Mouse (Mus musculus) heart, embryonic 10.5 days (tissue): ENCODE measurements around the gene Ankrd13a. TPM values are rescaled to one million over a fixed set of nuclear protein-coding genes. Genes with fewer than 3 reads are reported as not detected.

Source experiments
- DNase-seq: peaks from one replicate; pipeline ENCODE4 v3.0.0-alpha.2; 2017; ENCODE audit warnings: low spot score
- H3K27ac ChIP-seq: fragments of 300-500 bp; sonication (generic); 2 replicates; pipeline ENCODE4 v1.5.1; 2016; ENCODE audit warnings: mild to moderate bottlenecking
- H3K27me3 ChIP-seq: fragments of 300-500 bp; sonication (generic); 2 replicates; pipeline ENCODE4 v1.6.1; 2016; ENCODE audit warnings: mild to moderate bottlenecking; ENCODE audit not compliant: poor library complexity, insufficient read depth, severe bottlenecking
- H3K36me3 ChIP-seq: fragments of 300-500 bp; sonication (generic); 2 replicates; pipeline ENCODE4 v1.6.1; 2016; ENCODE audit warnings: mild to moderate bottlenecking, moderate library complexity
- H3K4me1 ChIP-seq: fragments of 300-500 bp; sonication (generic); 2 replicates; pipeline ENCODE4 v1.6.1; 2016; ENCODE audit warnings: mild to moderate bottlenecking
- H3K4me3 ChIP-seq: fragments of 300-500 bp; sonication (generic); 2 replicates; pipeline ENCODE4 v1.5.1; 2016; ENCODE audit warnings: mild to moderate bottlenecking, moderate library complexity
- H3K9me3 ChIP-seq: fragments of 300-500 bp; sonication (generic); 2 replicates; pipeline ENCODE4 v1.6.1; 2016; ENCODE audit warnings: mild to moderate bottlenecking, moderate library complexity
- WGBS: fragments of 180-500 bp; shearing (Covaris S2); methylation state at CpG from one replicate; pipeline ENCODE4 v1.1.7; 2016; 5-methylcytosine and 5-hydroxymethylcytosine counted together
- polyA plus RNA-seq: library from polyadenylated mRNA; unstranded; fragments of >200 nt; fragmentation: Nextera tagmentation; extraction: Ambion mirVana; gene quantifications from 2 replicates; pipeline ENCODE4 v1.2.1, GENCODE M21; 2016

Gene Ankrd13a
- polyA plus RNA-seq, 1 experiment from 2014 or later, result 41.2 TPM

- no peak overlapping the region for H3K27ac ChIP-seq
- H3K4me1 ChIP-seq, result peaks cover 8% of the 10 kb centered on the region; the same call in 1 of the 2 replicates
- H3K36me3 ChIP-seq, result peaks cover 89% of the 10 kb centered on the region
- H3K4me3 ChIP-seq, result no peak overlapping the region
- no peak for DNase-seq
- H3K9me3 ChIP-seq, result no peaks in the 10 kb centered on the region
- no peaks in the 10 kb centered on the region for H3K27me3 ChIP-seq
- 83% methylated on average over 5 of the region's 5 CpGs for WGBS
Observed at GRCm38 (mm10) chr5:114745581-114745980, 28.9 kb upstream of the Ankrd13a start.

DNA sequence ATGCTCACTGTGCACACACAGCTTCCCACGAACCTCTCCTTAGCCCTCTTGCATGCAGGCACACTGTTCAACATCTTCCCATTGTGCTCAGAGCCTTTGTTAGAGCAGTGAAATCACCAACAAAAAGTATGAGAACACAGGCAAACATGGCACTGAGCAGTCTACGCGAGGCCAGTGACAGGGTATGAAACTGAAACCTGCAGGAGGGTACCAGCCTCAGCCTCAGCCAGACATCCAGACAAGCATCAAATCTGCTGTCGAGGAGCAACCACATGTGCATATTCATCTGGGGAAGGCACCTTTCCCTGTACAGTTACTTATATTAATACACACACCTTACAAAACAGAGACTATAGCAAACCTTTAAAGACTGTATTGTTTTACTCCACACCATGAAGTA lies 27.6 kb upstream of the Ankrd13a start:
- DNase-seq, result no peak
- 80% methylated on average over 4 of the region's 4 CpGs for WGBS
- Histone ChIP-seq H3K27me3 (no peaks in the 10 kb centered on the region), H3K27ac (no peak overlapping the region), H3K4me3 (no peak overlapping the region), H3K9me3 (no peaks in the 10 kb centered on the region), H3K4me1 (0 out of 2 replicates have a peak, but pooled peaks cover 5% of the 10 kb centered on the region), H3K36me3 (peaks cover 89% of the 10 kb centered on the region)

GRCm38 (mm10) chr5:114747521-114747920 lies 27.0 kb upstream of the Ankrd13a start:
- H3K36me3 ChIP-seq, result peaks cover 89% of the 10 kb centered on the region
- H3K4me1 ChIP-seq, result 0 out of 2 replicates have a peak, but pooled peaks cover 5% of the 10 kb centered on the region
- no peaks in the 10 kb centered on the region for H3K27me3 ChIP-seq
- no peaks in the 10 kb centered on the region for H3K9me3 ChIP-seq
- DNase-seq, result no peak
- H3K4me3 ChIP-seq, result no peak overlapping the region
- 88% methylated on average over 5 of the region's 5 CpGs for WGBS
- H3K27ac ChIP-seq, result no peak overlapping the region

DNA sequence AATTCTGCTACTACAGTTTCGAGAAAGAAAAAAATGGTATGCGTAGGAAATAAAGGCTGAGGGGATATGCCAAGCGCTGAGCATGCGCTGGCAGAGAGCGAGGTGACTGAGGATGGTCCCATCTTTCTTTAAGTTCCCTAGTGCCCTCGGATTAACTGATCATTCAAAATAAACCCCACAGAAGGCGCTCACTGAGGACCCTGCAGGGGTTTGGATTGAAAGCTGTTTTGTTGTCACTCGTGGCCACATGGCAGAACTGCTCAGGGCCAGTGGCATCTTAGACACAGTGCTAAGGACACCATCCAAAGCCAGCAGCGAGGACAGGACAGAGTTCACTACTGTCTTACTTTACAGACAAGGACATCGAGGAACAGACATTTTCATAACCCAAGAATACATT lies 24.2 kb upstream of the Ankrd13a start:
- H3K9me3 ChIP-seq, result no peaks in the 10 kb centered on the region
- H3K4me3 ChIP-seq, result no peak overlapping the region
- no peak for DNase-seq
- no peaks in the 10 kb centered on the region for H3K27me3 ChIP-seq
- H3K36me3 ChIP-seq, result peaks cover 88% of the 10 kb centered on the region
- WGBS, result 91% methylated on average over 10 of the region's 10 CpGs
- H3K4me1 ChIP-seq, result no peaks in the 10 kb centered on the region
- H3K27ac ChIP-seq, result no peak overlapping the region

GRCm38 (mm10) chr5:114752397-114752796 lies 22.1 kb upstream of the Ankrd13a start:
- Histone ChIP-seq H3K9me3 (no peaks in the 10 kb centered on the region), H3K27ac (no peak overlapping the region), H3K36me3 (peaks cover 88% of the 10 kb centered on the region), H3K27me3 (no peaks in the 10 kb centered on the region), H3K4me3 (no peak overlapping the region), H3K4me1 (no peaks in the 10 kb centered on the region)
- DNase-seq, result no peak
- 88% methylated on average over 10 of the region's 10 CpGs for WGBS

- Histone ChIP-seq H3K4me3 (no peak overlapping the region), H3K4me1 (no peaks in the 10 kb centered on the region), H3K27me3 (no peaks in the 10 kb centered on the region), H3K27ac (no peak overlapping the region), H3K36me3 (peaks cover 83% of the 10 kb centered on the region), H3K9me3 (no peaks in the 10 kb centered on the region)
- DNase-seq, result no peak
- 93% methylated on average over 12 of the region's 12 CpGs for WGBS
Observed at GRCm38 (mm10) chr5:114753384-114753783, 21.1 kb upstream of the Ankrd13a start.

DNA sequence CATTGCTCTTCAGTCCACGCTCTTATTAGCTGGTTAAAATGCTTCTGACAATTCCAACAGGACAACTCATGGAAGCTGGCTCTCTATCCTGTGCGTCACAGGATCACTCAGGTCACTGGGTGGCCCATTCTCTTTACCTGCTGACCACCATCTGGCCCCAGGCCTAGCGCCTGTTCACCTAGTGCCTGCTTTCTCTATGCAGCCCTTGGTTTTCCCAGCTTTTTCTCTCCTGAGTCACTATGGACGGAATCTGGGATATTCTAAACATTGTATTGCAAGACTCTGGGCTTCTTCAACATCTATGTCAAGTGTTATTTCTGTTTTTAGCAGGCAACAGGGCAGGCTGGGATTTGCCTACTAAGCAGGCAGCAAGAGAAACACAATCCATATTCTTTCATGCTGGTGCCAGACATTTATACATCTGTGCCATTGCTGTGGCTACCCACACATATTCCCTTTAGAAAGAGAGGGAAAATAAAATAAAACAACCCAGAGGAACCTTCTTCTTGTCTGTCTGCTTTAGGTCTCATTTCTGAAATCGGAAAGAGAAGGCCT lies 14.9 kb upstream of the Ankrd13a start:
- Histone ChIP-seq H3K4me3 (no peak overlapping the region), H3K27me3 (no peaks in the 10 kb centered on the region), H3K4me1 (peaks cover 15% of the 10 kb centered on the region; the same call in 1 of the 2 replicates), H3K9me3 (no peaks in the 10 kb centered on the region), H3K36me3 (peaks cover 79% of the 10 kb centered on the region), H3K27ac (no peak overlapping the region)
- 89% methylated on average over 5 of the region's 5 CpGs for WGBS
- DNase-seq, result no peak

DNA sequence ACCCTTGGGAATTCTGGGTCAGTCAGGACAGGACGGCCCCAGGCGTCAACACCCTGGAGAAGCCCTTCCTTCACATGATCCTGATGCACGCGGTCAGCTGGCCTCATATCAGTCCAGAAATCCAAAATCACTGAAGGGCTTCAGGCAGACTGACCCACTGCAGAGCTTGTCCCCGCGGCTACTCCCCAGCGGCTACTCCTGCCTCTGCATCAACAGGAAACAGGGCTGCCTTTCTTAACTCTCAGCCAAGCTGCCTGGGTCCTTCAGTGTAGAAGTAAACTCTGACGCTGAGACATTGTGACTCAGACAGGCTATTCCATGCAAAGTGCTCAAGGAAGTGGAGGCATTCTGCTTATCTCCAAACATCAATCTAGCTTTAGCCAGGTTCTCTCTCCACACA lies 12.5 kb upstream of the Ankrd13a start:
- peaks cover 76% of the 10 kb centered on the region for H3K36me3 ChIP-seq
- no peak for DNase-seq
- peaks cover 23% of the 10 kb centered on the region for H3K4me1 ChIP-seq
- H3K9me3 ChIP-seq, result no peaks in the 10 kb centered on the region
- no peak overlapping the region for H3K27ac ChIP-seq
- 52% methylated on average over 8 of the region's 8 CpGs for WGBS
- H3K27me3 ChIP-seq, result no peaks in the 10 kb centered on the region
- no peak overlapping the region for H3K4me3 ChIP-seq

DNA sequence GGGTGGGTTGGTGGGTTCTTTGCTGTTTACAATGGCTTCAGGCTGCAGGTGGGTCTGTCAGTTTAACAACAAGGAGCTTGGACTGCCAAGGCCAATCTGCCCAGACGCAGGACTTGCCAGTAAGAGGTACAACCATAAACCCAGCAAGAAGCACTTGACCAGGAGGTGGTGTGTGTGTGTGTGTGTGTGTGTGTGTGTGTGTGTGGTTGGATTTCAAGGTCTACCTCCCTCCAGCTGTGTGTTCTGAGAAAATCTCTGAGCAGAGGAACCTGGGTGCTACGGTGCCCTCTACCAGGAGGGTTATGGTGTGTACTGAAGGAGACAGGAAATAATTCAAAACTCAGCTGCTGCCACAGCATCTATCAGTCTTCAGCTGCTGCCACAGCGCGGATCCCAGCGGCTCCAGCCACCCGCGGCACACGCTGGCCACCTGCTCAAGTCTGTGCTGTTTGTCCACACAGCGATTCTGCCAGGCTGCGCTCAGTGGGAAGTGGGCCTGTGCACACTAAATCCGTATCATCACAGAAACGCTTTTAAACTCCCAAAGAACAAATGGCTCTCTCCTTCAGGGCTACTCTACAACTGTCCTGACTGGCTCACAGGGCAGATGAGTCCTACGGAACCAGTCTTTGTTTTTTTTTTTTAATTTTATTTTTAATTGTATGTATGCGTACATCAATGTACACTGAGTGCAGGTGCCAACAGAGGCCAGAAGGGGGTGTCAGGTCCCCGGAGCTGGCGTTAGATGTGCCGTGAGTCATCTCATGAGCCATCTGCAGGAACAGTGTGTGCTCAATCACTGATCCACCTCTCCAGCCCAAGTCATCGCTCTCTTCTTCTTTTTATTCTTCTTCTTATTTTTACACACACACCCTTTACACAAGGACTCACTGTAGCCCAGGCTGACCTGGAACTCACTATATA lies 9.4 kb upstream of the Ankrd13a start:
- no peaks in the 10 kb centered on the region for H3K27me3 ChIP-seq
- no peak overlapping the region for H3K4me3 ChIP-seq
- no peaks in the 10 kb centered on the region for H3K9me3 ChIP-seq
- H3K4me1 ChIP-seq, result peaks cover 24% of the 10 kb centered on the region
- H3K27ac ChIP-seq, result no peak overlapping the region
- peaks cover 62% of the 10 kb centered on the region for H3K36me3 ChIP-seq
- DNase-seq, result no peak
- WGBS, result 90% methylated on average over 18 of the region's 18 CpGs

DNA sequence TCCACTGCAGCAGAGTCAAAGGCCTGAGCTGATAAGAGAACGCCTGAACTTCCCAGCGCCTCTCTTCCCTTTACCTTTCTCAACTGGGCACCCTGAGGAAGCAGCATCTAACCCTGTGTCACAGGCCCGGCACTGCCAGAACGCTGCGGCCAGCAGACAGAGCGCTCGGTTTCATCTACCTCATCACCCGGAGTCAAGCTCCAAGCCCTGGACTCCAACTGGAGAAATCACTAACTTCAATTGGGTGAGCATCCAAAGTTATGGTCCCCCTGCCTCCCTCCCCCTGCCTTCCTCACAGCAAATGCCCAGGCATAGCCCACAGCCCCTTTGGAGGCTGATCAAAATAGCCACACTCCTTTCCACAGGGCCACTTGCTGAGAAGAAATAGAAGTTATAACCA lies 7.8 kb upstream of the Ankrd13a start:
- 77% methylated on average over 8 of the region's 8 CpGs for WGBS

DNA sequence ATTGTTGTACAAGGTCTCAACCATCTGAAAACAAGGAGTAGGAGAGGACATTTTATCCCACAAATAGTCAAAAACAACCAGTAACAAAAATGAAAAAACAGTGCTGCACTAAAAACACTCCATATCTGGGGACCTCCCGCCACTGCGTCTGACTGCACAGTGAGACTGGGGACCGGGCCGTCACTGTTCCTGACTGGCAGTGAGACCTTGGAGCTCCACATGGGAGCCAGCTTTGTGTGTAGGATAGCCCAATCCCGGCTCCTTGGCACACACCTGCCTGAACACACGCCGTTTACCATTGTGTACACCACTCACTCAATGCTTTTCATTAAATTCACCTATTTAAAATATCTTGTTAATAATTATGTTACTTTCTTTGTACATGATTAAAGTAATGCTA lies 7.3 kb upstream of the Ankrd13a start:
- H3K9me3 ChIP-seq, result no peaks in the 10 kb centered on the region
- no peak overlapping the region for H3K4me3 ChIP-seq
- 88% methylated on average over 7 of the region's 7 CpGs for WGBS
- H3K4me1 ChIP-seq, result peaks cover 23% of the 10 kb centered on the region
- H3K27me3 ChIP-seq, result no peaks in the 10 kb centered on the region
- H3K36me3 ChIP-seq, result peaks cover 41% of the 10 kb centered on the region
- no peak overlapping the region for H3K27ac ChIP-seq
- DNase-seq, result no peak

More for the DNA sequence above, 7.8 kb upstream of the Ankrd13a start:
- Histone ChIP-seq H3K9me3 (no peaks in the 10 kb centered on the region), H3K27ac (no peak overlapping the region), H3K4me1 (peaks cover 23% of the 10 kb centered on the region), H3K36me3 (peaks cover 46% of the 10 kb centered on the region), H3K4me3 (no peak overlapping the region), H3K27me3 (no peaks in the 10 kb centered on the region)
- no peak for DNase-seq

GRCm38 (mm10) chr5:114769786-114770185 lies 4.7 kb upstream of the Ankrd13a start:
- Histone ChIP-seq H3K36me3 (peaks cover 17% of the 10 kb centered on the region), H3K4me1 (peaks cover 31% of the 10 kb centered on the region), H3K9me3 (no peaks in the 10 kb centered on the region), H3K4me3 (no peak overlapping the region), H3K27ac (no peak overlapping the region), H3K27me3 (no peaks in the 10 kb centered on the region)
- DNase-seq, result no peak
- 89% methylated on average over 8 of the region's 8 CpGs for WGBS

DNA sequence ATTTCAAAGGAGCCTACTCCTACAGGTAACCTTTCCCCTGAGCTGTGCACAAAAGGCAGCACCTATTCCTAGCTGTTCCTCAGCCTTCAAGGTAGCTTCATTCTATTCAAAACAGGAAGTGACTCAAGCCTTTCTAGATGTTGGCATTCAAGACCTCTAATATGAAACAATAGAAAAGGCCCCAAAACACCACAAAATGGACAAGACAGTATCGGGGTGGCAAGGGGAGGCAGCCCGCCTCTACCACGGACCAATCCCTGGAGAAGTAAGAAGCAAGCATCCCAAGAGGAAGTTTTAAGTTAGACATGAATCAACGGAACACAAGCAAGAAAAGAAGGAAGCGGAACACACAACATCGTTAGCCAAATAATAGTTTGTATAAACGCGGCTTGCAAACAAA lies 2.7 kb upstream of the Ankrd13a start:
- no peak overlapping the region for H3K27ac ChIP-seq
- no peaks in the 10 kb centered on the region for H3K9me3 ChIP-seq
- H3K4me3 ChIP-seq, result peak overlapping the region; percentile 100
- 0 out of 2 replicates have a peak, but pooled peaks cover 5% of the 10 kb centered on the region for H3K36me3 ChIP-seq
- peaks cover 41% of the 10 kb centered on the region for H3K4me1 ChIP-seq
- no peaks in the 10 kb centered on the region for H3K27me3 ChIP-seq
- 70% methylated on average over 8 of the region's 8 CpGs for WGBS
- no peak for DNase-seq
